Mouse (Mus musculus): ENCODE data around the gene Rbm25. TPM values are rescaled to one million over a fixed set of nuclear protein-coding genes. Genes with fewer than 3 reads are reported as not detected.
"Not testable (repeated sequence)": the region's sequence is repeated elsewhere in the genome, so short reads cannot be mapped to it uniquely, and the experiment has no call there.

Rbm25 gene
- polyA plus RNA-seq (2015; fragmentation: Nextera tagmentation; extraction: Ambion mirVana), result 225 and 256 TPM in 2 replicates

- Histone ChIP-seq H3K27ac (replicated peaks) (peak within 1 kb of the TSS; percentile 96), H3K4me2 (replicated peaks) (peak within 1 kb of the TSS; percentile 52), H3K4me3 (replicated peaks) (peak within 1 kb of the TSS; percentile 88), H3K9ac (peak within 1 kb of the TSS; percentile 96)
- WGBS, result no CpG with 5 or more reads among the region's 5 CpGs
- not testable (repeated sequence) for H3K36me3 ChIP-seq; H3K9me3 ChIP-seq (replicated peaks); H3K4me1 ChIP-seq; H3K27me3 ChIP-seq; ATAC-seq (ENCODE audit: insufficient number of reproducible peaks, low FRiP score, low TSS enrichment, low read depth)
Measured at GRCm38 (mm10) chr12:83630936-83631335, at the start of gene Rbm25. Gene Rbm25 (plus strand): TSS chr12:83631236.

GRCm38 (mm10) chr12:83582106-83582505 lies 48.9 kb upstream of the Rbm25 start:
- Histone ChIP-seq H3K27me3 (no peaks in the 10 kb centered on the region), H3K4me3 (replicated peaks) (no peak overlapping the region), H3K4me2 (replicated peaks) (no peak overlapping the region), H3K4me1 (no peaks in the 10 kb centered on the region), H3K9me3 (replicated peaks) (no peaks in the 10 kb centered on the region), H3K36me3 (peaks cover 32% of the 10 kb centered on the region), H3K27ac (replicated peaks) (no peak overlapping the region), H3K9ac (no peak overlapping the region)
- no peak for ATAC-seq (ENCODE audit: insufficient number of reproducible peaks, low FRiP score, low TSS enrichment, low read depth)
- 71% methylated on average over 4 of the region's 4 CpGs for WGBS

GRCm38 (mm10) chr12:83582747-83583146 lies 48.3 kb upstream of the Rbm25 start:
- Histone ChIP-seq H3K9ac (no peak overlapping the region), H3K27me3 (no peaks in the 10 kb centered on the region), H3K36me3 (peaks cover 34% of the 10 kb centered on the region), H3K27ac (replicated peaks) (no peak overlapping the region), H3K4me2 (replicated peaks) (no peak overlapping the region), H3K9me3 (replicated peaks) (no peaks in the 10 kb centered on the region), H3K4me3 (replicated peaks) (no peak overlapping the region), H3K4me1 (no peaks in the 10 kb centered on the region)
- no peak for ATAC-seq (ENCODE audit: insufficient number of reproducible peaks, low FRiP score, low TSS enrichment, low read depth)
- 67% methylated on average over 4 of the region's 4 CpGs for WGBS

- no peaks in the 10 kb centered on the region for H3K9me3 ChIP-seq (replicated peaks)
- H3K4me1 ChIP-seq, result no peaks in the 10 kb centered on the region
- H3K27me3 ChIP-seq, result no peaks in the 10 kb centered on the region
- no peak overlapping the region for H3K27ac ChIP-seq (replicated peaks)
- WGBS, result 93% methylated on average over 5 of the region's 5 CpGs
- H3K4me2 ChIP-seq (replicated peaks), result no peak overlapping the region
- no peak for ATAC-seq (ENCODE audit: insufficient number of reproducible peaks, low FRiP score, low TSS enrichment, low read depth)
- H3K4me3 ChIP-seq (replicated peaks), result no peak overlapping the region
- no peak overlapping the region for H3K9ac ChIP-seq
- H3K36me3 ChIP-seq, result peaks cover 55% of the 10 kb centered on the region
Measured at GRCm38 (mm10) chr12:83586628-83587027, 44.4 kb upstream of the Rbm25 start.

- Histone ChIP-seq H3K27ac (replicated peaks) (no peak overlapping the region), H3K4me1 (peaks cover 23% of the 10 kb centered on the region; the same call in 1 of the 2 replicates), H3K9ac (no peak overlapping the region), H3K27me3 (no peaks in the 10 kb centered on the region), H3K4me3 (replicated peaks) (no peak overlapping the region), H3K9me3 (replicated peaks) (no peaks in the 10 kb centered on the region), H3K4me2 (replicated peaks) (no peak overlapping the region), H3K36me3 (peaks cover 65% of the 10 kb centered on the region)
- WGBS, result 90% methylated on average over 8 of the region's 8 CpGs
- no peak for ATAC-seq (ENCODE audit: insufficient number of reproducible peaks, low FRiP score, low TSS enrichment, low read depth)
Measured at GRCm38 (mm10) chr12:83591754-83592501, 39.1 kb upstream of the Rbm25 start.

GRCm38 (mm10) chr12:83594454-83595040 lies 36.5 kb upstream of the Rbm25 start:
- Histone ChIP-seq H3K36me3 (peaks cover 39% of the 10 kb centered on the region), H3K9me3 (replicated peaks) (no peaks in the 10 kb centered on the region), H3K4me3 (replicated peaks) (no peak overlapping the region), H3K27ac (replicated peaks) (no peak overlapping the region), H3K9ac (no peak overlapping the region), H3K4me1 (peaks cover 23% of the 10 kb centered on the region; the same call in 1 of the 2 replicates), H3K27me3 (no peaks in the 10 kb centered on the region), H3K4me2 (replicated peaks) (no peak overlapping the region)
- no peak for ATAC-seq (ENCODE audit: insufficient number of reproducible peaks, low FRiP score, low TSS enrichment, low read depth)
- WGBS, result 88% methylated on average over 9 of the region's 9 CpGs

GRCm38 (mm10) chr12:83596191-83596954 lies 34.7 kb upstream of the Rbm25 start:
- peak overlapping the region; percentile 57 for H3K4me2 ChIP-seq (replicated peaks)
- H3K9me3 ChIP-seq (replicated peaks), result no peaks in the 10 kb centered on the region
- 3% methylated on average over 20 of the region's 20 CpGs for WGBS
- H3K4me3 ChIP-seq (replicated peaks), result peak overlapping the region; percentile 96
- ATAC-seq (ENCODE audit: insufficient number of reproducible peaks, low FRiP score, low TSS enrichment, low read depth), result peak; percentile 12; the same call in 1 of the 2 replicates
- peaks cover 28% of the 10 kb centered on the region for H3K36me3 ChIP-seq
- H3K9ac ChIP-seq, result peak overlapping the region; percentile 88
- no peaks in the 10 kb centered on the region for H3K27me3 ChIP-seq
- peak overlapping the region; percentile 89 for H3K27ac ChIP-seq (replicated peaks)
- H3K4me1 ChIP-seq, result peaks cover 23% of the 10 kb centered on the region; the same call in 1 of the 2 replicates

GRCm38 (mm10) chr12:83597025-83597501 lies 34.0 kb upstream of the Rbm25 start, which contains the start of gene Zfyve1:
Gene Zfyve1 (minus strand): TSS chr12:83597222.
- peaks cover 23% of the 10 kb centered on the region; the same call in 1 of the 2 replicates for H3K4me1 ChIP-seq
- peak; percentile 98 for ATAC-seq (ENCODE audit: insufficient number of reproducible peaks, low FRiP score, low TSS enrichment, low read depth)
- H3K4me2 ChIP-seq (replicated peaks), result peak within 1 kb of the TSS; percentile 57
- no peaks in the 10 kb centered on the region for H3K9me3 ChIP-seq (replicated peaks)
- H3K36me3 ChIP-seq, result peaks cover 22% of the 10 kb centered on the region
- H3K27ac ChIP-seq (replicated peaks), result peak within 1 kb of the TSS; percentile 89
- WGBS, result under 1% methylated on average over 28 of the region's 28 CpGs
- peak within 1 kb of the TSS; percentile 96 for H3K4me3 ChIP-seq (replicated peaks)
- H3K9ac ChIP-seq, result peak within 1 kb of the TSS; percentile 88
- H3K27me3 ChIP-seq, result no peaks in the 10 kb centered on the region

GRCm38 (mm10) chr12:83597881-83598280 lies 33.2 kb upstream of the Rbm25 start:
- Histone ChIP-seq H3K27ac (replicated peaks) (no peak overlapping the region), H3K4me2 (replicated peaks) (no peak overlapping the region), H3K4me1 (peaks cover 23% of the 10 kb centered on the region; the same call in 1 of the 2 replicates), H3K4me3 (replicated peaks) (no peak overlapping the region), H3K9ac (no peak overlapping the region), H3K9me3 (replicated peaks) (no peaks in the 10 kb centered on the region), H3K36me3 (peaks cover 16% of the 10 kb centered on the region), H3K27me3 (no peaks in the 10 kb centered on the region)
- WGBS, result 77% methylated on average over 2 of the region's 2 CpGs
- ATAC-seq (ENCODE audit: insufficient number of reproducible peaks, low FRiP score, low TSS enrichment, low read depth), result no peak

- no peak overlapping the region for H3K4me3 ChIP-seq (replicated peaks)
- H3K9me3 ChIP-seq (replicated peaks), result no peaks in the 10 kb centered on the region
- H3K27ac ChIP-seq (replicated peaks), result no peak overlapping the region
- H3K4me2 ChIP-seq (replicated peaks), result no peak overlapping the region
- no peak for ATAC-seq (ENCODE audit: insufficient number of reproducible peaks, low FRiP score, low TSS enrichment, low read depth)
- H3K27me3 ChIP-seq, result no peaks in the 10 kb centered on the region
- H3K36me3 ChIP-seq, result no peaks in the 10 kb centered on the region
- no peaks in the 10 kb centered on the region for H3K4me1 ChIP-seq
- no peak overlapping the region for H3K9ac ChIP-seq
- 89% methylated on average over 5 of the region's 5 CpGs for WGBS
Measured at GRCm38 (mm10) chr12:83602285-83602684, 28.8 kb upstream of the Rbm25 start.

GRCm38 (mm10) chr12:83606411-83606810 lies 24.6 kb upstream of the Rbm25 start:
- not testable (repeated sequence) for H3K27ac ChIP-seq (replicated peaks); H3K4me1 ChIP-seq; H3K9me3 ChIP-seq (replicated peaks); H3K27me3 ChIP-seq; ATAC-seq (ENCODE audit: insufficient number of reproducible peaks, low FRiP score, low TSS enrichment, low read depth); H3K36me3 ChIP-seq; H3K4me3 ChIP-seq (replicated peaks); H3K9ac ChIP-seq; H3K4me2 ChIP-seq (replicated peaks)
- WGBS, result 94% methylated on average over 2 of the region's 2 CpGs
